Mouse (Mus musculus) heart, postnatal 0 days (tissue): ENCODE results near the gene Lrrc9. TPM values are rescaled to one million over a fixed set of nuclear protein-coding genes. Genes with fewer than 3 reads are reported as not detected.
A peak's percentile ranks its signal among the peaks of the same experiment; 100 is the strongest.

Experiments
- ATAC-seq: fragments of 200-750 bp; cut with Nextera tagmentation; 2 replicates; pipeline ENCODE4 v1.8.0; 2017; ENCODE audit warnings: low read depth, moderate number of reproducible peaks, moderate library complexity; ENCODE audit not compliant: insufficient read depth
- DNase-seq: peaks from one replicate; pipeline ENCODE4 v3.0.0-alpha.2; 2016; ENCODE audit warnings: low spot score
- H3K27ac ChIP-seq: fragments of 300-500 bp; sonication (generic); 2 replicates; pipeline ENCODE4 v1.5.1; 2014; ENCODE audit warnings: low read depth, mild to moderate bottlenecking
- H3K27me3 ChIP-seq: fragments of 300-500 bp; sonication (generic); 2 replicates; pipeline ENCODE4 v1.6.1; 2014; ENCODE audit warnings: low read length, mixed read lengths; ENCODE audit not compliant: control insufficient read depth, insufficient read depth
- H3K36me3 ChIP-seq: fragments of 300-500 bp; sonication (generic); replicated peaks from 2 replicates; pipeline ENCODE4 v1.6.1; 2014; ENCODE audit warnings: low read length, mixed read lengths; ENCODE audit not compliant: control insufficient read depth, insufficient read depth
- H3K4me1 ChIP-seq: fragments of 300-500 bp; sonication (generic); 2 replicates; pipeline ENCODE4 v1.6.1; 2014; ENCODE audit warnings: antibody characterized with exemption; ENCODE audit not compliant: control insufficient read depth, insufficient read depth
- H3K4me2 ChIP-seq: fragments of 300-500 bp; sonication (generic); 2 replicates; pipeline ENCODE4 v1.6.1; 2014; ENCODE audit warnings: low read depth, mild to moderate bottlenecking, low read length, moderate library complexity
- H3K4me3 ChIP-seq: fragments of 300-500 bp; sonication (generic); 2 replicates; pipeline ENCODE4 v1.5.1; 2014; ENCODE audit warnings: low read depth, low read length
- H3K9ac ChIP-seq: fragments of 300-500 bp; sonication (generic); replicated peaks from 2 replicates; pipeline ENCODE4 v1.6.1; 2014; ENCODE audit warnings: low read depth, low read length, mixed read lengths
- H3K9me3 ChIP-seq: fragments of 300-500 bp; sonication (generic); replicated peaks from 2 replicates; pipeline ENCODE4 v1.6.1; 2016; ENCODE audit warnings: low read length; ENCODE audit not compliant: control insufficient read depth
- CTCF ChIP-seq: IDR thresholded peaks from 2 replicates; pipeline ENCODE4 v1.5.1; 2016; ENCODE audit warnings: antibody characterized with exemption, control low read depth, low read depth
- EP300 ChIP-seq: IDR thresholded peaks from 2 replicates; pipeline ENCODE4 v1.6.1; 2016; ENCODE audit warnings: antibody characterized with exemption, low read depth
- WGBS: fragments of 180-500 bp; shearing (Covaris S2); extraction: QIAGEN DNeasy Blood & Tissue Kit; methylation state at CpG from one replicate; pipeline ENCODE4 v1.1.7; 2014; 5-methylcytosine and 5-hydroxymethylcytosine counted together
- polyA plus RNA-seq: library from polyadenylated mRNA; unstranded; fragments of >200 nt; fragmentation: Nextera tagmentation; extraction: Ambion mirVana; gene quantifications from 2 replicates; pipeline ENCODE4 v1.2.1, GENCODE M21; 2015
- total RNA-seq: library from RNA; depleted of rRNA; stranded (reverse); fragments of >200 nt; gene quantifications from 2 replicates; pipeline ENCODE4 v1.2.3, GENCODE M21; 2014; ENCODE audit warnings: low replicate concordance; rRNA removed

The Lrrc9 gene
- total RNA-seq (0.46 and 0.76 TPM in 2 replicates), polyA plus RNA-seq (0.31 and 0.51 TPM in 2 replicates)

GRCm38 (mm10) chr12:72441839-72442576 lies at the start of gene Lrrc9:
TSS of gene Lrrc9 (plus strand) at chr12:72441866.
- peaks cover 8% of the 10 kb centered on the region; the same call in 1 of the 2 replicates for H3K4me1 ChIP-seq
- peak within 1 kb of the TSS; percentile 81 for H3K4me2 ChIP-seq
- DNase-seq = peak; percentile 63
- no peak for TF ChIP-seq EP300
- TF ChIP-seq CTCF = no peak
- H3K27me3 ChIP-seq = no peaks in the 10 kb centered on the region
- H3K4me3 ChIP-seq = peak within 1 kb of the TSS; percentile 43
- peak within 1 kb of the TSS; percentile 40; the same call in 1 of the 2 replicates for H3K9ac ChIP-seq
- no peaks in the 10 kb centered on the region for H3K9me3 ChIP-seq
- H3K27ac ChIP-seq = 0 out of 2 replicates have a peak within 1 kb of the TSS, but pooled peaks have one; percentile 35
- H3K36me3 ChIP-seq = no peaks in the 10 kb centered on the region
- peak; percentile 86 for ATAC-seq
- WGBS = 1% methylated on average over 31 of the region's 31 CpGs

GRCm38 (mm10) chr12:72393046-72393805 lies 48.4 kb upstream of the Lrrc9 start:
- Histone ChIP-seq H3K9ac (no peak overlapping the region), H3K9me3 (no peaks in the 10 kb centered on the region), H3K4me1 (no peaks in the 10 kb centered on the region), H3K27ac (no peak overlapping the region), H3K4me2 (no peak overlapping the region), H3K4me3 (no peak overlapping the region), H3K36me3 (no peaks in the 10 kb centered on the region), H3K27me3 (no peaks in the 10 kb centered on the region)
- ATAC-seq (no peak), DNase-seq (no peak)
- no peak for TF ChIP-seq CTCF
- TF ChIP-seq EP300 = no peak
- 52% methylated on average over 13 of the region's 13 CpGs for whole genome bisulfite sequencing

GRCm38 (mm10) chr12:72405031-72405430 lies 36.6 kb upstream of the Lrrc9 start:
- Histone ChIP-seq H3K9me3 (no peaks in the 10 kb centered on the region), H3K27ac (no peak overlapping the region), H3K27me3 (peaks cover 27% of the 10 kb centered on the region; the same call in 1 of the 2 replicates), H3K36me3 (no peaks in the 10 kb centered on the region), H3K4me3 (no peak overlapping the region), H3K9ac (no peak overlapping the region), H3K4me2 (no peak overlapping the region), H3K4me1 (no peaks in the 10 kb centered on the region; the same call in 1 of the 2 replicates)
- TF ChIP-seq EP300 (no peak), CTCF (no peak)
- no peak for DNase-seq
- no peak for ATAC-seq
- WGBS = 60% methylated on average over 4 of the region's 5 CpGs

DNA sequence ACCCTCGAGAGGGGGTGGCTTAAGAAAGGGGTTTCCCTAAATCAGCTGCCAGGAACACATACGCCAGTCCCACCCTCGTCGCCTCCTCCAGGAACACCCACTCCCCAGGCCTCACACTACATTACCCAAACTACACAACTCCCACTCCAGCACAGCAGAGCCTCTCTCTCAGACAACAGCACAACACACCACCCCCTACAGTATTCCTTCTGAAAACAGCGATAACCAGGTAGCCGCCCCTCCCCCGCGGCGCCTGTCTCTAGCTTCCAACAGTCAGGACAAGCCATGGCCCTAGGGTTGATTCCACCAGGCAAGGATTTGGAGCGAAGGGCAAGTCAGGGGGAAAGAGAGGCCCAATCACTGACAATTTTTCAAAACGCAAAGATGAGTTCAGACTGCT lies 34.5 kb upstream of the Lrrc9 start:
- Histone ChIP-seq H3K4me1 (no peaks in the 10 kb centered on the region; the same call in 1 of the 2 replicates), H3K27ac (no peak overlapping the region), H3K27me3 (peaks cover 27% of the 10 kb centered on the region; the same call in 1 of the 2 replicates), H3K9me3 (no peaks in the 10 kb centered on the region), H3K36me3 (no peaks in the 10 kb centered on the region), H3K4me3 (peak overlapping the region; percentile 56; the same call in 1 of the 2 replicates), H3K4me2 (peak overlapping the region; percentile 81; the same call in 1 of the 2 replicates), H3K9ac (no peak overlapping the region)
- ATAC-seq (no peak), DNase-seq (no peak)
- TF ChIP-seq EP300 = no peak
- no peak for TF ChIP-seq CTCF
- WGBS = 18% methylated on average over 11 of the region's 11 CpGs

DNA sequence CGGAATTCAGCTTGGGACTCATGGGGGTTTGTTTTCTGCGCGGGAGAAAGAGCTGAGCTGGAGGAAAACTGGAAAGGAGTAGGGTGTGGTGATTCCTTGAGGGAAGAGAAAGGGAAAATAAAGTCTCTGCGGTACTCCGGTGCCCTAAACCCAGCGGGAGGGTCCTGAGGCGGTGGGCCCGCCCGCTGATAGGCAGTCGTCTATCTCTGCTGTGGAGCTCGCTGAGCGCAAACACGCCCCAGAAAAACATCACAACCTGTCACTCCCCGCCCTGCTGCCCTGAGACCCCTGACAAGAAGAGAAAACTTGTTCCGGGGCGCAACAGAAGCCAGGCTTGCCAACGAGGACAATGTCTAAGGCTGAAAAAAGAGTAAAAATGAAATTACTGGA lies 34.0 kb upstream of the Lrrc9 start:
- Histone ChIP-seq H3K27me3 (peaks cover 27% of the 10 kb centered on the region; the same call in 1 of the 2 replicates), H3K36me3 (no peaks in the 10 kb centered on the region), H3K27ac (no peak overlapping the region), H3K9me3 (no peaks in the 10 kb centered on the region), H3K4me1 (no peaks in the 10 kb centered on the region; the same call in 1 of the 2 replicates), H3K4me3 (peak overlapping the region; percentile 56), H3K9ac (no peak overlapping the region), H3K4me2 (peak overlapping the region; percentile 81)
- no peak for TF ChIP-seq EP300
- no peak for TF ChIP-seq CTCF
- no peak for DNase-seq
- ATAC-seq = no peak
- WGBS = under 1% methylated on average over 17 of the region's 17 CpGs
